Mouse (Mus musculus): ENCODE data around the gene Commd6. TPM values are rescaled to one million over a fixed set of nuclear protein-coding genes. Genes with fewer than 3 reads are reported as not detected.

Commd6 gene
- 83.6 and 84.6 TPM in 2 replicates for polyA plus RNA-seq (2016; fragmentation: Nextera tagmentation; extraction: Ambion mirVana)

DNA sequence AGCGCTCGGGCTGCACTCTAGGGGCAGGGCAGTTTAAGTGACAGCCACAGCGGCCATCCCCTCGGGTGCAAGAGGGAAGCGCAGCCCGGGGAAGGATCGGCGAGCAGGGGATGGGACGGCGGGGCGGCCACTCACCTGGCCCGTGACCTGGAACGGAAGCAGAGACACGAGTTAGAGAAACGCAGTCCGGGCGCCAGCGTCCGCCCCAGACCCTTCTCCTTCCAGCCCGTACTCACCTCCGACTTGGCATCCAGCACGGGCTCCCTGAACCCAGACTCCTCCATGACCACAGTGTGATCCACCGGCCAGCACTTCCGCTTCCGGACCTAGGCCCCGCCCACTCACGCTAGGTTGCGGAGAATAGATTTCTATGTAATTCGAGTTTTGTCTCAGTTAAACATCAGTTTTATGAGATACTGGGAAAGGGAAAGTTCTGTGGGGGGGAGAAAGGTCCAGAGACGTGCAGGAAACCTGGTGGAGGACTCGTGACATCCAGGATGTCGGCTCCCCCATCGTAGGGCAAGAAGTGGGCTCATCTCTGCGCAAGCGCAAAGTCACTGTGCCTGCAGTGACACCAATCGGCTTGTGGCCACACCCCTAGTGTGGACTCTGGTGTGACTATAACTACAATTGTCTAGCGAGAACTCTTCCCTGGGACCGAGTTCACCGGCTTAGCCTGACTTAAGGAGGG is at the start of gene Commd6:
TSS of gene Commd6 (minus strand) at position 534 of the 691 bp plus-strand sequence.
- H3K36me3 ChIP-seq: no peaks in the 10 kb centered on the region; the same call in 1 of the 2 replicates
- H3K27me3 ChIP-seq (ENCODE audit: insufficient read depth, poor library complexity, severe bottlenecking): no peaks in the 10 kb centered on the region
- WGBS: 0% methylated on average over 39 of the region's 39 CpGs

DNA sequence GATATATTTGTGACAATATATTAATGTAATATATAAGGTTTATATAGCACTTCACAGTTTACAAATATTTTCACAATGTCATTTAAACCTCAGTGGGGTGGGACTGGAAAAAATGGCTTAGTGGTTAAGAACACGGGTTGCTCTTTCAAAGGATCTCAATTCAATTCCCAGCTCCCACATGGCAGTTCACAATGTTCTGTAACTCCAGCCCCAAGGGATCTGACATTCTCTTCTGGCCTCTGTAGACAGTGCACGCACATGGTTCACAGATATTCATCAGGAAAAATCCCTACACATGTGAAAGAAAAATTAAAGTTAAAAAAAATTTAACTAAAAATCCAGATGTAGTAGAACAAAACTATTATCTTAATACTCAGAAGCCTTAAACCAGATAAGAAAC is 47.9 kb upstream of the Commd6 start:
- DNase-seq (ENCODE audit: low spot score): no peak
- no peak overlapping the region for H3K4me3 ChIP-seq
- H3K36me3 ChIP-seq: peaks cover 7% of the 10 kb centered on the region; the same call in 1 of the 2 replicates
- no peak overlapping the region for H3K27ac ChIP-seq
- H3K9me3 ChIP-seq: no peaks in the 10 kb centered on the region
- H3K27me3 ChIP-seq (ENCODE audit: insufficient read depth, poor library complexity, severe bottlenecking): no peaks in the 10 kb centered on the region
- 88% methylated on average over 2 of the region's 2 CpGs for WGBS
- no peaks in the 10 kb centered on the region for H3K4me1 ChIP-seq

More for the DNA sequence above, at the start of gene Commd6:
- Histone ChIP-seq H3K4me3 (peak within 1 kb of the TSS; percentile 89), H3K27ac (peak within 1 kb of the TSS; percentile 94), H3K9me3 (no peaks in the 10 kb centered on the region), H3K4me1 (peaks cover 7% of the 10 kb centered on the region; the same call in 1 of the 2 replicates)
- peak; percentile 95 for DNase-seq (ENCODE audit: low spot score)

DNA sequence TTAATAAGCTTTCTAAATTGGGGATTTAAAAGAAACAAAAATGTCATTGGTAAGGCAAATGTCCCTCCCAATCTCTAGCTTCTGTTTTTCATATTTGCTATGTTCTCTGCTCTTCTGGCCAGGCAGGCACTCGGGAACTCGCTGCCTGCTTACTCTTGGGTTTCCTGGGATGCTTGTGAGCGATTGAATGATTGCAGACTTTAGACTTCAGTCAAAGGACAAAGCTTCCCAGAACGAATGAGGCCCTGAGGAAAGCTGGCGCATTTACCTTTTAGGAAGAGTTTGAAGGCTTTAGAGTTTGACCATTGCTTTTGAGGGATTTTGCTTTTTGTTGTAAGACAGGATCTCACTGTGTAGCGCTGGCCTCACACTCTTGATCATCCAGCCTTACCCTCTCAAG is 47.2 kb upstream of the Commd6 start:
- WGBS: 91% methylated on average over 6 of the region's 6 CpGs
- no peaks in the 10 kb centered on the region for H3K27me3 ChIP-seq (ENCODE audit: insufficient read depth, poor library complexity, severe bottlenecking)
- H3K36me3 ChIP-seq: peaks cover 4% of the 10 kb centered on the region; the same call in 1 of the 2 replicates
- H3K4me1 ChIP-seq: no peaks in the 10 kb centered on the region
- H3K4me3 ChIP-seq: no peak overlapping the region
- H3K9me3 ChIP-seq: no peaks in the 10 kb centered on the region
- no peak for DNase-seq (ENCODE audit: low spot score)
- H3K27ac ChIP-seq: no peak overlapping the region

DNA sequence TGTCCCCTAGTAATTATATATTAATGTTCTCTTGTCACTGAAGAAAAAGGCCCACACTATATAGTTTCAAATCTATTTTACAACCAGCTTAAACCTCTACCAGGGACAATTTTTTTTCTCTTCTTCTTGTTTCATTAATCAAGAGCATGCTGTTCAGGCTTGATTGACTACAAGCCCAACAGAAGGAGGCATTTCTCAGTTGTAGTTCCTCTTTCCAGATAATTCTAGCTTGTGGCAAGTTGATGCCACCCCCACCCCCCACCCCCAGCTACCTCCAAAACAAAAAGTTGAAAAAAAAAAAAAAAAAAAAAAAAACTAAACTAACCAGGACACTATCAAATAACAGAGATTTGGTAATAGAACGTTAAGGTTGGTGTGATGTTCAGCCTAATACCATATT is 31.7 kb upstream of the Commd6 start:
- Histone ChIP-seq H3K9me3 (no peaks in the 10 kb centered on the region), H3K4me3 (no peak overlapping the region), H3K27me3 (ENCODE audit: insufficient read depth, poor library complexity, severe bottlenecking) (no peaks in the 10 kb centered on the region), H3K4me1 (no peaks in the 10 kb centered on the region), H3K27ac (no peak overlapping the region), H3K36me3 (peaks cover 25% of the 10 kb centered on the region)
- 96% methylated on average over 1 of the region's 1 CpGs for WGBS
- DNase-seq (ENCODE audit: low spot score): no peak

DNA sequence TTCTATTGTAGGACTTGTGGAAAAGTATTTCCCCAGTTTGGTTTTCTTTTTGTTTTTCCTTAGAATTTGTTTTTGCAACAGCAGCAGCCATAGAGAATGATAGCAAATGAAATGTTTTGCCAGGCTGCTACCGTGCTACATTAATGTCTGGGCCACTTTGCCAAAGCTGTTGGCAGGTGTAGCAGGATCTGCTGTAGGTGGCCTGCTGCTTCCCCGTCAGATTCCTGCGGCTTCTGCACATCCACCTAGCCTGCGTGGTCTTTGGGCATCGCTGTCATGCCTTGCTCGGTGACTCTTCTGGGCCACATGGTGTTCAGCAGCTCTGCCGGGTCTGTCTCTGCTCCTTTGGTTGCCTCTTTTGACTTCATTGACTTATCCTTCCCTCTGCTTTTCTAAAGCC is 28.1 kb upstream of the Commd6 start:
- Histone ChIP-seq H3K36me3 (peaks cover 24% of the 10 kb centered on the region), H3K27me3 (ENCODE audit: insufficient read depth, poor library complexity, severe bottlenecking) (no peaks in the 10 kb centered on the region), H3K9me3 (no peaks in the 10 kb centered on the region), H3K4me1 (no peaks in the 10 kb centered on the region), H3K4me3 (no peak overlapping the region), H3K27ac (no peak overlapping the region)
- 95% methylated on average over 7 of the region's 7 CpGs for WGBS
- no peak for DNase-seq (ENCODE audit: low spot score)

DNA sequence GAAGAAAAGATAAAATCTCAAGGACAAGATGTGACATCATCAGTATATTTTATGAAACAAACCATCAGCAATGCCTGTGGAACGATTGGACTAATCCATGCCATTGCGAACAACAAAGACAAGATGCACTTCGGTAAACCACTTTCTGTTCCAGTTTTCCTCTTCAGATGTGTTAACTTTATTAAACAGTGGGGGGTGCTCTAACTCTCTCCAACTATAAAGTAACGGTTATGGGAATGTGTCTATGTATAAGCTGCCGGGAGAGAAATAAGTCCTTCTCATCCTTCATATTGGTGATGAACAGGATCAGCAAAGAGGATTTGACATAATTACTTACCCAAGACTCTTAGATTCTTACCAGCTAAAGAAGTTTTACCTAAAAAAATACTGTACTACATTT is 26.1 kb upstream of the Commd6 start:
- peaks cover 22% of the 10 kb centered on the region; the same call in 1 of the 2 replicates for H3K36me3 ChIP-seq
- 83% methylated on average over 5 of the region's 5 CpGs for WGBS
- no peaks in the 10 kb centered on the region for H3K9me3 ChIP-seq
- no peaks in the 10 kb centered on the region for H3K27me3 ChIP-seq (ENCODE audit: insufficient read depth, poor library complexity, severe bottlenecking)
- DNase-seq (ENCODE audit: low spot score): no peak
- H3K4me1 ChIP-seq: no peaks in the 10 kb centered on the region
- H3K4me3 ChIP-seq: no peak overlapping the region
- H3K27ac ChIP-seq: no peak overlapping the region

DNA sequence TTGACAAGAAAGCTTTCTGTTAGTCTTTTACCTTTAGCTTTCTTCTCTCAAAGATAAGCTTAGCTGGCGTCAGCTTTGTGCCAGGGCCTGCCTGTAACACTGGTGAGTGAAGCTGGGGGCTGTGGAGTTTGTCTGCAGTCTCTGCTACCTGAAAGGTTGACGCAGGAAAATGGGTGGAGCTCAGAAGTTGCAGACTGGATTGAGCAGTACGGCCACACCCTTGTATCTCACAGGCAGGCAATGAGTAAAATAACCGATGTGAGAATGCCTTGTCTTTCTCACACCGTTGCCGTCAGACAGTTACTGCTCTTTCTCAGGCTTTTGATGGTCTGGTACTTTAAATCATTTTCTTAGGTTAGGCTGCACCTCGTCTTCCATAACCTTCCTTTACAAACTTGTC is 25.6 kb upstream of the Commd6 start:
- WGBS: 89% methylated on average over 7 of the region's 7 CpGs
- Histone ChIP-seq H3K27me3 (ENCODE audit: insufficient read depth, poor library complexity, severe bottlenecking) (no peaks in the 10 kb centered on the region), H3K4me3 (no peak overlapping the region), H3K9me3 (no peaks in the 10 kb centered on the region), H3K36me3 (peaks cover 25% of the 10 kb centered on the region), H3K27ac (no peak overlapping the region), H3K4me1 (no peaks in the 10 kb centered on the region)
- DNase-seq (ENCODE audit: low spot score): no peak

DNA sequence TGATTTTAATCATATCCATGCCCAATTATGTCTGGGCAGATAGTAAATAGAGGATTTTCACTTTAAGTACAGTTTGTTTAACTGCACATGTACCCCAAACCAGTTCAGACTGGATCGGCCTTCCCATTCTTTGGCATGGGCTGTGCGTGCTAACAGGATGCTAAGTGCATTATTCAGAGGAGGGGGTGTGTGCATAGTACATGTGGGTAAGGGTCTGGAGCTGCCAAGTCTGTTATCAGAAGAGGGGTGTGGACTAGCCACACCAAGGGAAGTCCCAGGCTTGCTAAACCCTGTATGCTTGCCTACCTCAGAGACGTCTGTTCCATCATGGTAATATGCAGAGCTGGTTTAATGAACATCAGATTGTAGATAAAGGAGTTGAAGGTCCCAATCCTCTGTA is 23.8 kb upstream of the Commd6 start:
- H3K9me3 ChIP-seq: no peaks in the 10 kb centered on the region
- peaks cover 25% of the 10 kb centered on the region for H3K36me3 ChIP-seq
- H3K27me3 ChIP-seq (ENCODE audit: insufficient read depth, poor library complexity, severe bottlenecking): no peaks in the 10 kb centered on the region
- no peak for DNase-seq (ENCODE audit: low spot score)
- 86% methylated on average over 3 of the region's 3 CpGs for WGBS
- H3K4me3 ChIP-seq: no peak overlapping the region
- H3K4me1 ChIP-seq: no peaks in the 10 kb centered on the region
- H3K27ac ChIP-seq: no peak overlapping the region

DNA sequence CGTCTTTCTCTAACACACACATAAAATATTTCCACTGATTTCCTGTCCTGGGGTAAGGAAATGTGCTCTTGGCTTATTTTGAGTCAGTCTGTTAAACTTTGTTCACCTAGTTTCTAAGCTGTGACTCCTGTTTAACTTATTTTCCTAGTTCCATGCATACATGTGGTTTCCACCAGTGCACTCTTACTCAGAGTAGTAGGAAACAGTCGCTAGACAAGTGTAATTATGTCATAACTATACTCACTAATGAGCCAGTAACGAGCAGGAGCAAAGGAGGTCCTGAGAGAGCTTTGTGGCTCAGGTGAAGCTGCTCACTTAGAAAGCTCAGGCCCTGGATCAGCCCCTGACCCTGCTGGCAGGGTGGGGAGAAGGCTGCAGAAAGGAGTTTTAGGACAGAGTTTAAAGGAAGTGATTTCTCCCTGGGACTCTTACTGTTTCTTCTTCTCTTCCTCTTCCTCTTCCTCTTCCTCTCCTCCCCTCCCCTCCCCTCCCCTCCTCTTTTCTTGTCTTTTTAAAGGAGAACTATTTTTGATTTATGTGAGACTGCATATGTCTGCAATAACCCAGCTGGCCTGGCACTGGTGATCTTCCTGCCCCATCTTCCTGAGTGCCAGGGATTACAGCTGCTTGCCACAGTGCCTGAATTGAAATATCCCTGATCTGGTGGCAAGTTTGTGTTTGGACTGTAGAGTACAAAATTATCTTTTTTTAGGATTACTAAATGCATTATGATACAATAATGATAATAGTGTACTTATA is 21.3 kb upstream of the Commd6 start:
- H3K9me3 ChIP-seq: no peaks in the 10 kb centered on the region
- H3K27ac ChIP-seq: no peak overlapping the region
- H3K27me3 ChIP-seq (ENCODE audit: insufficient read depth, poor library complexity, severe bottlenecking): no peaks in the 10 kb centered on the region
- peaks cover 11% of the 10 kb centered on the region for H3K36me3 ChIP-seq
- H3K4me1 ChIP-seq: no peaks in the 10 kb centered on the region
- 72% methylated on average over 3 of the region's 3 CpGs for WGBS
- no peak for DNase-seq (ENCODE audit: low spot score)
- no peak overlapping the region for H3K4me3 ChIP-seq

DNA sequence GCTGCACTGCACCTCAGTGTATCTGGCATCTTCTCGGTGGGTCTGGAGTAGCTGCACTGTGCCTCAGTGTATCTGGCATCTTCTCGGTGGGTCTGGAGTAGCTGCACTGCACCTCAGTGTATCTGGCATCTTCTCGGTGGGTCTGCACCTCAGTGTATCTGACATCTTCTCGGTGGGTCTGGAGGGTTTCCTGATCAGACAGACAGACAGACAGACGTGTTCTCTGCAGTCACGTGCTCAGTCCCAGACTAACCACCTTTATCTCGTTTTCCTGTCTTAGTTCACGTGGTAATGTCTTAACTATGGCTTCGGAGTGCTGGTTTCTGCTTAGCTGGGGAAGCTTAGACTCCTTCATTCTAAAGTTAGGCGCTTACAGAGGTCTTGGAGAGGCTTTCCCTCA is 15.8 kb upstream of the Commd6 start:
- H3K27me3 ChIP-seq (ENCODE audit: insufficient read depth, poor library complexity, severe bottlenecking): no peaks in the 10 kb centered on the region
- H3K27ac ChIP-seq: no peak overlapping the region
- no peaks in the 10 kb centered on the region for H3K9me3 ChIP-seq
- peaks cover 3% of the 10 kb centered on the region; the same call in 1 of the 2 replicates for H3K4me1 ChIP-seq
- H3K4me3 ChIP-seq: no peak overlapping the region
- peaks cover 6% of the 10 kb centered on the region for H3K36me3 ChIP-seq
- WGBS: 70% methylated on average over 10 of the region's 10 CpGs
- DNase-seq (ENCODE audit: low spot score): no peak

DNA sequence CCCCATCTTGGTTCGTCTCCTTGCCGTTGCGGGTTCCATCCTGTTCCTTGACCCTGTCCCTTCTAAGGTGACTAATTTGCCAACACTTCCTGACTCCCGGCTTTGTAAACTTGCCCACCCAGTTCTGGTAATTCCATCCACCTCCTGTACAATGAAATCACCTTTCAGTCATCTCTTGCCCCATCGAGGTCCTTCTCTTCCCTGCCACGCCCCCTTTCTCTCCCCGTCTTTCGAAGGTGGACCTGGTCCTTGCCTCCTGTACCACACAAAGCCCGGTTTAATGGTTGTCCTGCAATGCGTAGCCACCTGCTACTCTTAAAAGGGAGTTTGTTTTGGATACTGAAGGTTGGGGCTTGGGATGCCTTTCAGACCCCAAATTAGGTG is 14.0 kb upstream of the Commd6 start:
- Histone ChIP-seq H3K27me3 (ENCODE audit: insufficient read depth, poor library complexity, severe bottlenecking) (no peaks in the 10 kb centered on the region), H3K4me3 (peak overlapping the region; percentile 91), H3K36me3 (no peaks in the 10 kb centered on the region), H3K9me3 (no peaks in the 10 kb centered on the region), H3K4me1 (peaks cover 3% of the 10 kb centered on the region; the same call in 1 of the 2 replicates), H3K27ac (peak overlapping the region; percentile 97)
- WGBS: 1% methylated on average over 10 of the region's 10 CpGs
- no peak for DNase-seq (ENCODE audit: low spot score)

DNA sequence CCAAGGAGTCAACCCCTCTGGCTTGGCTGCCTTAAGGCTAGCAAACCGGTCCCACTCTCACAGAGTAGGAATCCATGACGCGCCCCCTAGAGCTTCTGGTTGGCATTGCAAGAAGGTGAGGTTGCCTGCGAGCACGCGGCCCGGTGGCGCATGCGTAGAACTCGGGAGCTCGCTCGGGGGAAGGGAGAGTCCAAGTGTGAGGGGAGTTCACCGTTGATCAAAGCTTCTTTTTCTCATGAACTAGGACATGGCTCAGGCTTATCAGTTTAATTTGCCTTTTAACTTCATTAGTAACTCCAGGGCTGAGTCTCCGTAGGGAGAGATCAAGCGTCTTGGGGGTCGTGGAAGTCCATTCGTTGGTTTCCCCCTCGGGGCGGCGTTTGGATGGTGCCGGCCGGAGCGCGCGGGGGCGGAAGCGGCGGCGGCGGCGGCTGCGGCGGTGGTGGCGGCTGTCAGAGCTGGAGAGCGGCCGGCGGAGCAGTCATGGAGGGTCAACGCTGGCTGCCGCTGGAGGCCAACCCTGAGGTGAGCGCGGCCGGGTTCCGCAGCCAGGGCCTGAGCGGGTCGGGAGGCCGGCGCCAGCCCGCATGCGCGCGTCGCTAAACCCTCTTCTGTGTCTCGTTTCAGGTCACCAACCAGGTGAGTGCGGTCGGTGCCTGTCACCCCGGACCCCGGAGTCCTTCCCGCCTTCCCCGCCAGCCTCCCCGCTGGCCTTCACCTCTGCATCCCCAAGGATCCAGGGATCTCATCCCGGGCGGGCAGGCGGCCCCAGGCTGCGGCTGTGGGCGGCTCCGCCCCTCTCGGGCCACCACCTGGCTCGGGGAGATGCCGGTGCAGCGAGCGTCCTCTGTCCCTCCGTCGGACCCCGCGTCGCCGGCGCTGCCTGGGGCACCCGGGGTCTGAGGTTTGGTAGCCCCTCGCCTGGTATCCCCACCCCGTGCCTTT is 13.4 kb upstream of the Commd6 start, which contains the start of gene Uchl3:
TSS of gene Uchl3 (plus strand) at position 387 of the 945 bp plus-strand sequence.
- Histone ChIP-seq H3K4me1 (peaks cover 3% of the 10 kb centered on the region; the same call in 1 of the 2 replicates), H3K4me3 (peak within 1 kb of the TSS; percentile 91), H3K36me3 (no peaks in the 10 kb centered on the region), H3K27ac (peak within 1 kb of the TSS; percentile 97), H3K9me3 (no peaks in the 10 kb centered on the region), H3K27me3 (ENCODE audit: insufficient read depth, poor library complexity, severe bottlenecking) (no peaks in the 10 kb centered on the region)
- under 1% methylated on average over 81 of the region's 81 CpGs for WGBS
- peak; percentile 96 for DNase-seq (ENCODE audit: low spot score)
